Mouse (Mus musculus): ENCODE measurements at regions not wholly inside any gene's neighbourhood (a gene's known extent, or its start where the extent isn't known, plus 50 kb on each side); places are given as distances from the start of the nearest gene placed in this dataset.
A peak's percentile ranks its signal among the peaks of the same experiment; 100 is the strongest.

GRCm38 (mm10) chr10:9119249-9119648 lies 233.4 kb upstream of the Sash1 start:
- WGBS: 50% methylated on average over 4 of the region's 4 CpGs

GRCm38 (mm10) chr10:9117648-9118551 lies 232.0 kb upstream of the Sash1 start:
- H3K4me3 ChIP-seq (ENCODE audit: insufficient read depth, low read depth, low read length): peak overlapping the region; percentile 26
- no peak overlapping the region for H3K27ac ChIP-seq (ENCODE audit: insufficient read depth, low read depth, low read length)

More at GRCm38 (mm10) chr10:9119249-9119648, 233.4 kb upstream of the Sash1 start:
- H3K27ac ChIP-seq (ENCODE audit: insufficient read depth, low read depth, low read length): no peak overlapping the region
- TF ChIP-seq CTCF (IDR thresholded peaks at IDR 0.05; ENCODE audit: insufficient read depth, low read depth, low read length) (no peak), POLR2A (IDR thresholded peaks at IDR 0.05; ENCODE audit: insufficient read depth, low read depth, low read length) (no peak)
- no peak overlapping the region for H3K4me3 ChIP-seq (ENCODE audit: insufficient read depth, low read depth, low read length)
- H3K4me1 ChIP-seq (ENCODE audit: control insufficient read depth, insufficient read depth, low read length): no peaks in the 10 kb centered on the region

GRCm38 (mm10) chr10:9117134-9117533 lies 231.3 kb upstream of the Sash1 start:
- WGBS: 93% methylated on average over 7 of the region's 7 CpGs
- no peak overlapping the region for H3K27ac ChIP-seq (ENCODE audit: insufficient read depth, low read depth, low read length)
- no peaks in the 10 kb centered on the region for H3K4me1 ChIP-seq (ENCODE audit: control insufficient read depth, insufficient read depth, low read length)
- peak overlapping the region; percentile 26 for H3K4me3 ChIP-seq (ENCODE audit: insufficient read depth, low read depth, low read length)
- TF ChIP-seq CTCF (IDR thresholded peaks at IDR 0.05; ENCODE audit: insufficient read depth, low read depth, low read length) (no peak), POLR2A (IDR thresholded peaks at IDR 0.05; ENCODE audit: insufficient read depth, low read depth, low read length) (no peak)

More at GRCm38 (mm10) chr10:9117648-9118551, 232.0 kb upstream of the Sash1 start:
- WGBS: 9% methylated on average over 14 of the region's 14 CpGs
- no peaks in the 10 kb centered on the region for H3K4me1 ChIP-seq (ENCODE audit: control insufficient read depth, insufficient read depth, low read length)
- TF ChIP-seq CTCF (IDR thresholded peaks at IDR 0.05; ENCODE audit: insufficient read depth, low read depth, low read length): no peak
- no peak for TF ChIP-seq POLR2A (IDR thresholded peaks at IDR 0.05; ENCODE audit: insufficient read depth, low read depth, low read length)

- TF ChIP-seq CTCF (IDR thresholded peaks at IDR 0.05; ENCODE audit: insufficient read depth, low read depth, low read length): no peak
- no peak for TF ChIP-seq POLR2A (IDR thresholded peaks at IDR 0.05; ENCODE audit: insufficient read depth, low read depth, low read length)
- Histone ChIP-seq H3K27ac (ENCODE audit: insufficient read depth, low read depth, low read length) (no peak overlapping the region), H3K4me1 (ENCODE audit: control insufficient read depth, insufficient read depth, low read length) (no peaks in the 10 kb centered on the region), H3K4me3 (ENCODE audit: insufficient read depth, low read depth, low read length) (no peak overlapping the region)
- WGBS: 82% methylated on average over 5 of the region's 5 CpGs
These were observed 227.8 kb upstream of the Sash1 start for GRCm38 (mm10) chr10:9113706-9114105.

- TF ChIP-seq POLR2A (IDR thresholded peaks at IDR 0.05; ENCODE audit: insufficient read depth, low read depth, low read length): no peak
- TF ChIP-seq CTCF (IDR thresholded peaks at IDR 0.05; ENCODE audit: insufficient read depth, low read depth, low read length): no peak
- H3K4me3 ChIP-seq (ENCODE audit: insufficient read depth, low read depth, low read length): no peak overlapping the region
- WGBS: 97% methylated on average over 3 of the region's 3 CpGs
- no peak overlapping the region for H3K27ac ChIP-seq (ENCODE audit: insufficient read depth, low read depth, low read length)
- H3K4me1 ChIP-seq (ENCODE audit: control insufficient read depth, insufficient read depth, low read length): no peaks in the 10 kb centered on the region
These were observed 225.2 kb upstream of the Sash1 start for GRCm38 (mm10) chr10:9111051-9111450.

- Histone ChIP-seq H3K4me3 (ENCODE audit: insufficient read depth, low read depth, low read length) (no peak overlapping the region), H3K4me1 (ENCODE audit: control insufficient read depth, insufficient read depth, low read length) (peaks cover 2% of the 10 kb centered on the region; the same call in 1 of the 2 replicates), H3K27ac (ENCODE audit: insufficient read depth, low read depth, low read length) (no peak overlapping the region)
- WGBS: 86% methylated on average over 2 of the region's 2 CpGs
- no peak for TF ChIP-seq POLR2A (IDR thresholded peaks at IDR 0.05; ENCODE audit: insufficient read depth, low read depth, low read length)
- no peak for TF ChIP-seq CTCF (IDR thresholded peaks at IDR 0.05; ENCODE audit: insufficient read depth, low read depth, low read length)
These were observed 210.3 kb upstream of the Sash1 start for GRCm38 (mm10) chr10:9096207-9096606.

- WGBS: 85% methylated on average over 6 of the region's 6 CpGs
- H3K27ac ChIP-seq (ENCODE audit: insufficient read depth, low read depth, low read length): no peak overlapping the region
These were observed 209.3 kb upstream of the Sash1 start for GRCm38 (mm10) chr10:9095163-9095562.

GRCm38 (mm10) chr10:9092237-9092885 lies 206.5 kb upstream of the Sash1 start:
- 51% methylated on average over 10 of the region's 10 CpGs for WGBS
- TF ChIP-seq POLR2A (IDR thresholded peaks at IDR 0.05; ENCODE audit: insufficient read depth, low read depth, low read length): no peak

More at GRCm38 (mm10) chr10:9095163-9095562, 209.3 kb upstream of the Sash1 start:
- Histone ChIP-seq H3K4me3 (ENCODE audit: insufficient read depth, low read depth, low read length) (no peak overlapping the region), H3K4me1 (ENCODE audit: control insufficient read depth, insufficient read depth, low read length) (peaks cover 2% of the 10 kb centered on the region; the same call in 1 of the 2 replicates)
- no peak for TF ChIP-seq CTCF (IDR thresholded peaks at IDR 0.05; ENCODE audit: insufficient read depth, low read depth, low read length)
- TF ChIP-seq POLR2A (IDR thresholded peaks at IDR 0.05; ENCODE audit: insufficient read depth, low read depth, low read length): no peak

GRCm38 (mm10) chr10:9090961-9091360 lies 205.1 kb upstream of the Sash1 start:
- no peak overlapping the region for H3K27ac ChIP-seq (ENCODE audit: insufficient read depth, low read depth, low read length)
- peaks cover 2% of the 10 kb centered on the region; the same call in 1 of the 2 replicates for H3K4me1 ChIP-seq (ENCODE audit: control insufficient read depth, insufficient read depth, low read length)
- H3K4me3 ChIP-seq (ENCODE audit: insufficient read depth, low read depth, low read length): no peak overlapping the region
- WGBS: 97% methylated on average over 6 of the region's 6 CpGs
- TF ChIP-seq CTCF (IDR thresholded peaks at IDR 0.05; ENCODE audit: insufficient read depth, low read depth, low read length) (no peak), POLR2A (IDR thresholded peaks at IDR 0.05; ENCODE audit: insufficient read depth, low read depth, low read length) (no peak)

More at GRCm38 (mm10) chr10:9092237-9092885, 206.5 kb upstream of the Sash1 start:
- no peak overlapping the region for H3K4me3 ChIP-seq (ENCODE audit: insufficient read depth, low read depth, low read length)
- no peak overlapping the region for H3K27ac ChIP-seq (ENCODE audit: insufficient read depth, low read depth, low read length)
- H3K4me1 ChIP-seq (ENCODE audit: control insufficient read depth, insufficient read depth, low read length): peaks cover 2% of the 10 kb centered on the region; the same call in 1 of the 2 replicates

Data from olfactory bulb, adult 2 months (tissue).